Mouse (Mus musculus): ENCODE measurements around the gene Ncam1. TPM values are rescaled to one million over a fixed set of nuclear protein-coding genes. Genes with fewer than 3 reads are reported as not detected.

Ncam1 gene
- total RNA-seq, 2 experiments from 2014 or later, result 0.14 TPM; not detected in 1

GRCm38 (mm10) chr9:49593951-49594536 is 204.7 kb downstream of the Ncam1 start:
- no peak for ATAC-seq (replicated peaks; ENCODE audit: low FRiP score, low TSS enrichment, poor library complexity, severe bottlenecking)

- no peak for ATAC-seq (replicated peaks; ENCODE audit: low FRiP score, low TSS enrichment, poor library complexity, severe bottlenecking)
Observed at GRCm38 (mm10) chr9:49592006-49592405, 206.7 kb downstream of the Ncam1 start.

- no peak for ATAC-seq (replicated peaks; ENCODE audit: low FRiP score, low TSS enrichment, poor library complexity, severe bottlenecking)
Observed at GRCm38 (mm10) chr9:49590261-49590660, 208.5 kb downstream of the Ncam1 start.

- ATAC-seq (replicated peaks; ENCODE audit: low FRiP score, low TSS enrichment, poor library complexity, severe bottlenecking), result no peak
Observed at GRCm38 (mm10) chr9:49577136-49577535, 221.6 kb downstream of the Ncam1 start.

GRCm38 (mm10) chr9:49571695-49572510 is 226.8 kb downstream of the Ncam1 start:
- ATAC-seq (replicated peaks; ENCODE audit: low FRiP score, low TSS enrichment, poor library complexity, severe bottlenecking), result no peak

GRCm38 (mm10) chr9:49570731-49571694 is 227.7 kb downstream of the Ncam1 start:
- no peak for ATAC-seq (replicated peaks; ENCODE audit: low FRiP score, low TSS enrichment, poor library complexity, severe bottlenecking)

GRCm38 (mm10) chr9:49570033-49570660 is 228.6 kb downstream of the Ncam1 start:
- ATAC-seq (replicated peaks; ENCODE audit: low FRiP score, low TSS enrichment, poor library complexity, severe bottlenecking), result no peak

GRCm38 (mm10) chr9:49565846-49566245 is 232.9 kb downstream of the Ncam1 start:
- ATAC-seq (replicated peaks; ENCODE audit: low FRiP score, low TSS enrichment, poor library complexity, severe bottlenecking), result no peak

- ATAC-seq (replicated peaks; ENCODE audit: low FRiP score, low TSS enrichment, poor library complexity, severe bottlenecking), result no peak
Observed at GRCm38 (mm10) chr9:49558941-49559340, 239.8 kb downstream of the Ncam1 start.

GRCm38 (mm10) chr9:49551353-49551752 is 247.4 kb downstream of the Ncam1 start:
- no peak for ATAC-seq (replicated peaks; ENCODE audit: low FRiP score, low TSS enrichment, poor library complexity, severe bottlenecking)

- ATAC-seq (replicated peaks; ENCODE audit: low FRiP score, low TSS enrichment, poor library complexity, severe bottlenecking), result no peak
Observed at GRCm38 (mm10) chr9:49542593-49542992, 256.1 kb downstream of the Ncam1 start.

GRCm38 (mm10) chr9:49537814-49538213 is 260.9 kb downstream of the Ncam1 start:
- no peak for ATAC-seq (replicated peaks; ENCODE audit: low FRiP score, low TSS enrichment, poor library complexity, severe bottlenecking)

- no peak for ATAC-seq (replicated peaks; ENCODE audit: low FRiP score, low TSS enrichment, poor library complexity, severe bottlenecking)
Observed at GRCm38 (mm10) chr9:49536593-49536992, 262.1 kb downstream of the Ncam1 start.

GRCm38 (mm10) chr9:49534958-49535357 is 263.8 kb downstream of the Ncam1 start:
- no peak for ATAC-seq (replicated peaks; ENCODE audit: low FRiP score, low TSS enrichment, poor library complexity, severe bottlenecking)

- ATAC-seq (replicated peaks; ENCODE audit: low FRiP score, low TSS enrichment, poor library complexity, severe bottlenecking), result no peak
Observed at GRCm38 (mm10) chr9:49533912-49534491, 264.7 kb downstream of the Ncam1 start.

- ATAC-seq (replicated peaks; ENCODE audit: low FRiP score, low TSS enrichment, poor library complexity, severe bottlenecking), result no peak
Observed at GRCm38 (mm10) chr9:49533455-49533854, 265.3 kb downstream of the Ncam1 start.

- no peak for ATAC-seq (replicated peaks; ENCODE audit: low FRiP score, low TSS enrichment, poor library complexity, severe bottlenecking)
Observed at GRCm38 (mm10) chr9:49531833-49532232, 266.9 kb downstream of the Ncam1 start.

- ATAC-seq (replicated peaks; ENCODE audit: low FRiP score, low TSS enrichment, poor library complexity, severe bottlenecking), result no peak
Observed at GRCm38 (mm10) chr9:49531257-49531656, 267.5 kb downstream of the Ncam1 start.

- no peak for ATAC-seq (replicated peaks; ENCODE audit: low FRiP score, low TSS enrichment, poor library complexity, severe bottlenecking)
Observed at GRCm38 (mm10) chr9:49530739-49531138, 268.0 kb downstream of the Ncam1 start.
